Mouse (Mus musculus): ENCODE data around the gene Rmi2.

- TF ChIP-seq GATA1 (IDR thresholded peaks at IDR 0.05; ENCODE audit: low read length), result no peak
- TF ChIP-seq TAL1 (IDR thresholded peaks at IDR 0.05; ENCODE audit: low read length), result no peak
These were observed 8.8 kb downstream of the Rmi2 start for GRCm38 (mm10) chr16:10843486-10844318.

Data from erythroblast, embryonic 14.5 days (primary cell).